Mouse (Mus musculus) lung, embryonic 15.5 days (tissue): ENCODE measurements around the gene Snx13. TPM values are rescaled to one million over a fixed set of nuclear protein-coding genes. Genes with fewer than 3 reads are reported as not detected.

ENCODE experiments used
- ATAC-seq: fragments of 200-750 bp; cut with Nextera tagmentation; 2 replicates; pipeline ENCODE4 v1.8.0; 2017; ENCODE audit warnings: moderate number of reproducible peaks, borderline replicate concordance; ENCODE audit not compliant: low FRiP score, low TSS enrichment; ENCODE audit errors: extremely low read depth
- H3K27ac ChIP-seq: fragments of 300-500 bp; sonication (generic); 2 replicates; pipeline ENCODE4 v1.5.1; 2015; ENCODE audit warnings: moderate library complexity, mild to moderate bottlenecking, inconsistent platforms
- H3K27me3 ChIP-seq: fragments of 300-500 bp; sonication (generic); 2 replicates; pipeline ENCODE4 v1.6.1; 2015; ENCODE audit warnings: inconsistent platforms
- H3K36me3 ChIP-seq: fragments of 300-500 bp; sonication (generic); 2 replicates; pipeline ENCODE4 v1.6.1; 2015; ENCODE audit warnings: inconsistent platforms
- H3K4me1 ChIP-seq: fragments of 300-500 bp; sonication (generic); 2 replicates; pipeline ENCODE4 v1.6.1; 2015; ENCODE audit warnings: inconsistent platforms
- H3K4me2 ChIP-seq: fragments of 300-500 bp; sonication (generic); 2 replicates; pipeline ENCODE4 v1.6.1; 2015; ENCODE audit warnings: inconsistent platforms, mild to moderate bottlenecking, moderate library complexity
- H3K4me3 ChIP-seq: fragments of 300-500 bp; sonication (generic); 2 replicates; pipeline ENCODE4 v1.5.1; 2015; ENCODE audit warnings: mild to moderate bottlenecking, inconsistent platforms
- H3K9ac ChIP-seq: fragments of 300-500 bp; sonication (generic); 2 replicates; pipeline ENCODE4 v1.6.1; 2015; ENCODE audit warnings: inconsistent platforms
- H3K9me3 ChIP-seq: fragments of 300-500 bp; sonication (generic); 2 replicates; pipeline ENCODE4 v1.6.1; 2016; ENCODE audit warnings: inconsistent platforms
- WGBS: fragments of 180-500 bp; shearing (Covaris S2); methylation state at CpG from one replicate; pipeline ENCODE4 v1.1.7; 2015; 5-methylcytosine and 5-hydroxymethylcytosine counted together
- microRNA counts: library from miRNA; unstranded; fragments of <30 nt; microRNA quantifications from one replicate; lab custom pipeline; 2016
- microRNA-seq: library from miRNA; unstranded; fragments of <30 nt; microRNA quantifications from one replicate; pipeline ENCODE4, GENCODE M21; 2016
- polyA plus RNA-seq: library from polyadenylated mRNA; unstranded; fragments of >200 nt; fragmentation: Nextera tagmentation; extraction: Ambion mirVana; gene quantifications from 2 replicates; pipeline ENCODE4 v1.2.1, GENCODE M21; 2015

Gene Snx13
- polyA plus RNA-seq, 1 experiment from 2014 or later, result 29.2 TPM

DNA sequence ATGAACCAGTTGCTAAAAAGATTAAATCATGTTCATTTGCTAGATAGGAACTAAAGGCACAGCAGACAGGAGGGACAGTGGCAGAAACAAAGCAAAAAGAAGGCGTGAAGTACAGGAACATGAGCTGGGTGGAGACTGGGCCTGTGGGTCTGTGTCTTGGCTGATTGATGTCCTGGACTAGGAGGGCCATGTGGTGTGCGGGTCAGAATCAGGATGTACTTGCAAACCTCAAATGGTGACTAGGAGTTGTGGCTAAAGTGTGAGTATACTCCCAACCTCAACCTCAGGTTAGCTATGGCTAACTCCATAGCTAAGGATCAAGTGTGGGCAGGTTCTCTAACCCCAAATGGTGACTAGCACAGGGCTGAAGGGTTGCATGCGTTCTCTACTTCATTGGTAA lies 107.2 kb downstream of the Snx13 start:
- ATAC-seq, result no peak
- no peak overlapping the region for H3K27ac ChIP-seq
- no peaks in the 10 kb centered on the region for H3K27me3 ChIP-seq
- no peak overlapping the region for H3K9ac ChIP-seq
- no peaks in the 10 kb centered on the region for H3K9me3 ChIP-seq
- WGBS, result 65% methylated on average over 3 of the region's 3 CpGs
- H3K4me2 ChIP-seq, result no peak overlapping the region
- H3K4me1 ChIP-seq, result no peaks in the 10 kb centered on the region
- H3K36me3 ChIP-seq, result no peaks in the 10 kb centered on the region
- H3K4me3 ChIP-seq, result no peak overlapping the region

DNA sequence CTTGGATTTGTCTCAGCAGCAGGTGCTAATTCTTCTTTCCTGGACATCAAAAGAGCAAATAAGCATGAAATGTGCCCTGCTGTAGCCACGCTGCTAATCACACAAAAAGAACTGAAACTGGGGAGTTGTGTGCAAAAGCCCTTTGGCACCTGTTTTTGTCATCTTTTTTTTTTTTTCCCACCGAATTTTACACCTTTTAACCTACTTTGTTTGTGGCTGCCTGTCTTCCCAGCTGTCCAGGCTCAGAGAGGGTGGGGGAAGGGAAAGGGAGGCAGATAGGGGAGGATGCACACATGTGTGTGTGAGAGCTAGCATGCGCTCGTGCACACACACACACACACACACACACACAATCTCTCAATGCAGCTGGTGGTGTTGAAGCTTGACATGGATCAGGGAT lies 110.3 kb downstream of the Snx13 start:
- no peak for ATAC-seq
- H3K27ac ChIP-seq, result no peak overlapping the region
- H3K36me3 ChIP-seq, result no peaks in the 10 kb centered on the region
- H3K9ac ChIP-seq, result no peak overlapping the region
- WGBS, result 58% methylated on average over 4 of the region's 4 CpGs
- no peaks in the 10 kb centered on the region for H3K27me3 ChIP-seq
- no peak overlapping the region for H3K4me3 ChIP-seq
- H3K9me3 ChIP-seq, result no peaks in the 10 kb centered on the region
- no peak overlapping the region for H3K4me2 ChIP-seq
- no peaks in the 10 kb centered on the region for H3K4me1 ChIP-seq

DNA sequence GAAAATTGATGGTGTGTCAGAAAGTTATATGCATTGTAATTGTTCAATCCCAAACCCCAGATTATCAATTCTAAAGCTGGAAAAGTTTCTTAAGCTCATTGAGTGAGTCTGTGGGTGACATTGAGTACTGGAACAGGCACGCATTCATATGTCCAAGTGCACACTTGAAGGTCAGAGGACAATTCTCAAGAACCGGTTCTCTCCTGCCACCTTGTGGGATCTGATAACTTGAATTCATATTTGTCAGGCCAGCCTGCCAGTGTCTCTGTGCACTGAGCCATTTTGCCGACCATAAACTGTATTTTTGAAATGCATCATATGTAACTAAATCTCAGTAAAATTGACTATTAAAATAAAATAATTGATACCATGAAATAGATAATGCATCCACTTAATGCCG lies 114.7 kb downstream of the Snx13 start:
- Histone ChIP-seq H3K9ac (no peak overlapping the region), H3K27ac (no peak overlapping the region), H3K27me3 (no peaks in the 10 kb centered on the region), H3K4me3 (no peak overlapping the region), H3K36me3 (no peaks in the 10 kb centered on the region), H3K4me1 (no peaks in the 10 kb centered on the region), H3K9me3 (no peaks in the 10 kb centered on the region), H3K4me2 (no peak overlapping the region)
- no peak for ATAC-seq
- 45% methylated on average over 4 of the region's 4 CpGs for WGBS

DNA sequence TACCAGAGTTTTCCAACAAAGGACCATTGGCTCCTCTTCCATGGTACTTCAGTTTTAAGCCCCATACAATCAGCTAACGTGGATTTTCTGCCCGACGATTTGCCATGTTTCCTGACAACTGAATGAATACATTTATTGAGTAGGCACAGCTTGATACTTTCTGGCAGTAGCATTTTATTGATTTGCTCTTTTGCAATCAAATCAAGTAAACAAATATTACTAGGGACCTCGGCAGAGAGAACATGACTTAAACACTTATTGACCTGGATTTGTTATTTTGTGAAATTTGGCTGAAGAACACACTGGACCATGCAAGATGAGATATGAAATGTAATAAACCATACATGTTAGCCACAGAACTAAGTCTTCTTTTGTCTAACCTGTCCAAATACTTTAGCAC lies 123.3 kb downstream of the Snx13 start:
- no peaks in the 10 kb centered on the region for H3K9me3 ChIP-seq
- no peak overlapping the region for H3K27ac ChIP-seq
- WGBS, result 64% methylated on average over 4 of the region's 4 CpGs
- no peak overlapping the region for H3K9ac ChIP-seq
- no peaks in the 10 kb centered on the region for H3K36me3 ChIP-seq
- no peaks in the 10 kb centered on the region for H3K4me1 ChIP-seq
- H3K4me2 ChIP-seq, result no peak overlapping the region
- no peak for ATAC-seq
- H3K4me3 ChIP-seq, result no peak overlapping the region
- no peaks in the 10 kb centered on the region for H3K27me3 ChIP-seq

DNA sequence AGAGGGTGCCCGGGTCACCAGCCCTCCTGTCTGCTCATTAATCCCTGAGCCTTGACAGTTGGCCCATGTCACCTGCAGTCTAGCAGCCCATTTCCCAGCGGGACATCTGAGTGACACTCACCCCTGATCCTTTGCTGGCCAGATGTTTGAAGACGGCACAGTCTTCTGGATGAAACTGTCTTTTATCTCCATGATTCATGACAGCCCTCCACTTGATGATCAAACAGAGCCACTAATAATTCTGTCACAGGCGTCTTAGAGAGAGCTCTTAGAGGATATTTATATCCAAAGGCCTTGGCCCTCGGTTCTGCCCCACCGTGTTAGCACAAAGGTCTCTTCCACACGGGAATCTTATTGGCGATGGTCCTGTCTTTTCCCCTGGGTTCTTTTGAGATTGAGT lies 129.0 kb downstream of the Snx13 start:
- no peaks in the 10 kb centered on the region for H3K4me1 ChIP-seq
- no peak overlapping the region for H3K9ac ChIP-seq
- H3K27me3 ChIP-seq, result no peaks in the 10 kb centered on the region
- H3K9me3 ChIP-seq, result no peaks in the 10 kb centered on the region
- WGBS, result 17% methylated on average over 8 of the region's 8 CpGs
- H3K27ac ChIP-seq, result no peak overlapping the region
- H3K36me3 ChIP-seq, result no peaks in the 10 kb centered on the region
- no peak overlapping the region for H3K4me2 ChIP-seq
- ATAC-seq, result no peak
- H3K4me3 ChIP-seq, result no peak overlapping the region

DNA sequence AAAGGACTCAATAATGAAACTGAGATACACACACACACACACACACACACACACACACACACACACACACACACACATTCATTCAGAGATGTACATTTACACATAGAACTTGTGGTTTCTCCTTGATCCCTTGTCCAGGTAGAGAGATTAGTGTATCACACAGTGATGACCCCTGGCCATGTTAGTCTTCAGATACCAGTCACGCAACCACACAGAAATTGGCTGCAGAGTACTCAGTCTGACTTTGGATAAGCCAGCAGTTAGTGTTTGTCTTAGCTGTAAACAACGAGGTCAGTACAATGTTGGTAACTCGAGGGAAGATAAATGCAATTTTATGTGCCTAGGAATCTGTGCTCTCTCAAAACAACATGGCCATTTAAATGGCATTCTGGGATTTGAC lies 129.6 kb downstream of the Snx13 start:
- WGBS, result 49% methylated on average over 3 of the region's 3 CpGs
- no peaks in the 10 kb centered on the region for H3K36me3 ChIP-seq
- no peaks in the 10 kb centered on the region for H3K4me1 ChIP-seq
- no peak for ATAC-seq
- no peak overlapping the region for H3K4me3 ChIP-seq
- H3K9ac ChIP-seq, result no peak overlapping the region
- no peaks in the 10 kb centered on the region for H3K27me3 ChIP-seq
- no peaks in the 10 kb centered on the region for H3K9me3 ChIP-seq
- H3K27ac ChIP-seq, result no peak overlapping the region
- H3K4me2 ChIP-seq, result no peak overlapping the region

DNA sequence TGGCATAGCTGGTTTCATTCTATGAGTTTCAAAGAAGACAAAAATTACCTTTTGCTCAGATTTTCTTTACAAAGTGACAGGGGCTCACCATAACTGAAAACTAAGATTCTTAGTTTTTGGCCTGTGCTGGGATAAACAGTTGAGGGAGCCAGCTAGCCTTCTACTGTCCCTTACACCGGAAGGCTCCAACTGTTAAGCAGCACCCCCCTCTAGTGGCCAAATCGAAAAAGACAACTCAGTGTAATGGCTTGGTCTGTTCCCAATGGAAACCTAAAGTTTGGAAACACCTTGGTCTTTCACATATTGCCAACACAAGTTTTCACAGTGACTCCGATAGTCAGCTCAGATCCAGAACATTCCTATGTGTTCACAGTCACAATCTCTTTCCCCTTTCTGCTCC lies 135.7 kb downstream of the Snx13 start:
- Histone ChIP-seq H3K36me3 (no peaks in the 10 kb centered on the region), H3K9ac (no peak overlapping the region), H3K9me3 (no peaks in the 10 kb centered on the region), H3K4me3 (no peak overlapping the region), H3K4me2 (no peak overlapping the region), H3K27ac (no peak overlapping the region), H3K4me1 (no peaks in the 10 kb centered on the region), H3K27me3 (no peaks in the 10 kb centered on the region)
- WGBS, result 6% methylated on average over 3 of the region's 3 CpGs
- peak; percentile 79; the same call in 1 of the 2 replicates for ATAC-seq

DNA sequence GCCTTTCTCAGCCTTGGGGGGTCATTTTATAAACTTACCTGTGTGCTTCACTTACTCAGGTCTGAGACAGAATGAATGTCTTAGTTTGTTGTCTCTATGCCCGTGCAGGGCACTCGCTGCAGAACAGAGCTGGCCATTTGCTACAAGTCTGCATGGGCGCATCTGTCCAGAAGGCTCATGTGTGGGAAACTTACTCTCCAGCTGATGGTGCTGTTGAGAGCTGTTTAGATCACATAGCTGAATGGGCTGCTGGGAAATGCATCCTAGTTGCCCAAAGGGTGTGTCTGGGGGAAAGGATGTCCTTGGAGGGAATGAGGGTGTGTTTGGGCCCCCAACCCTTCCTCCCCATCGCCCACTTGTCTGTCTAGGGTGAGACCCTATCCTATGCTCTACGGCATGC lies 137.3 kb downstream of the Snx13 start:
- Histone ChIP-seq H3K4me1 (no peaks in the 10 kb centered on the region), H3K36me3 (no peaks in the 10 kb centered on the region), H3K4me3 (no peak overlapping the region), H3K4me2 (no peak overlapping the region), H3K27ac (no peak overlapping the region), H3K27me3 (no peaks in the 10 kb centered on the region), H3K9ac (no peak overlapping the region), H3K9me3 (no peaks in the 10 kb centered on the region)
- no peak for ATAC-seq
- WGBS, result 73% methylated on average over 5 of the region's 5 CpGs

DNA sequence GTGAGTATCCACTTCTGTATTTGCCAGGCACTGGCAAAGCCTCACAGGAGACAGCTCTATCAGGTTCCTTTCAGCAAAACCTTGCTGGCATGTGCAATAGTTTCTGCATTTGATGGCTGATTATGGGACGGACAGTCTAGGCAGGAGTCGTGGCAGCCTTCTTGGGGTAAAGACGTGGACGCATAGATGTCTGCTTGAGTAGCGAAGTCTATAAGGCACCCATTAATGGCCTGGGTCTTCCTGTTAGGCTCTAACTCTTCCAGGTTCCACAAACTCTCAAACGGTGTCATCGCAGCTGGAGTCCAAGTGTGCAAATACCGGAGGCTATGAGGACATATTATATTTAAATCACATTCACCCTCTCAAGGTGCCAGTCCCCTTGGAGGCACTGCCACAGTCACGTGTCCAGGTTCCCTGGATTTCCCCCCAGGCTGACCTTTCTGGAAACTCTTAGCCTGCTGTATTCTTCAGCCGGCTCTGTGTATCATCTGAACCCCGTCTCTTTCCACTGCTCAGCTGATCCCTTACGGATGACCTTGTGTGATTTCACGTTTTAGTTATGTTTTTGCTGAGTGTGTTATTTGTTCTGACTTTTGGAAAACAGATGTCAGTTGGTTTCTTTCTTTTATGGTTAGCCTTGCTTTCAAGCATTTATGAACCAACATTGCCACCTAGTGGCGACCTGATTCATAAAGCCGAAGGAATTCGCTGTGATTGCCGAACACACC lies 144.9 kb downstream of the Snx13 start:
- no peak overlapping the region for H3K9ac ChIP-seq
- peak overlapping the region; percentile 53 for H3K4me2 ChIP-seq
- 45% methylated on average over 17 of the region's 17 CpGs for WGBS
- H3K27me3 ChIP-seq, result no peaks in the 10 kb centered on the region
- H3K4me1 ChIP-seq, result no peaks in the 10 kb centered on the region
- no peaks in the 10 kb centered on the region for H3K36me3 ChIP-seq
- H3K4me3 ChIP-seq, result no peak overlapping the region; the same call in 1 of the 2 replicates
- no peaks in the 10 kb centered on the region for H3K9me3 ChIP-seq
- H3K27ac ChIP-seq, result no peak overlapping the region
- ATAC-seq, result peak; percentile 19; the same call in 1 of the 2 replicates

DNA sequence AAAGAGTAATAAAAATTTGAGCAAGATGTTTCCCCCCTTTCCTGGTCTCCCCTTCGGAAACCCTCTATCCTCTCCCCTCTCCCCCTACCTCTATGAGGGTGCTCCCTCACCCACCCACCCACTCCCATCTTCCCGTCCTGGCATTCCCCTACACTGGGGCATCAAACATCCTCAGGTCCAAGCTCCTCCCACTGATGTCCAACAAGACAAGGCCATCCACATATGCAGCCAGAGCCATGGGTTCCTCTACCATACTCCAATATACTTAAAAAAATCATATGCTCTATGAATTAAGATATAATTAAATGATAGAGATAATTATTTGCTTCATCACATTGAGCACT lies 145.4 kb downstream of the Snx13 start:
- no peaks in the 10 kb centered on the region for H3K4me1 ChIP-seq
- no peaks in the 10 kb centered on the region for H3K36me3 ChIP-seq
- no peaks in the 10 kb centered on the region for H3K9me3 ChIP-seq
- H3K4me2 ChIP-seq, result peak overlapping the region; percentile 53
- WGBS, result 10% methylated on average over 2 of the region's 2 CpGs
- no peak overlapping the region for H3K9ac ChIP-seq
- no peak overlapping the region for H3K27ac ChIP-seq
- H3K27me3 ChIP-seq, result no peaks in the 10 kb centered on the region
- H3K4me3 ChIP-seq, result no peak overlapping the region; the same call in 1 of the 2 replicates
- peak; percentile 31; the same call in 1 of the 2 replicates for ATAC-seq

MicroRNAs within 50 kb of the gene (microRNA counts, 519-probe panel; counts per million panel counts)
- 19.7 counts per million for microRNA mmu-miR-680 (lab: Ali Mortazavi, UCI)

Small RNAs within 50 kb of the gene (microRNA-seq; reads per million reads assigned to microRNA genes)
- gene Mir680-3, result not detected

Other genes starting within 250 kb of the Snx13 start
- 6.7 and 7.5 TPM in 2 replicates for gene Hdac9, start 130.1 kb upstream of the Snx13 start, polyA plus RNA-seq
- gene Prps1l1, start 62.4 kb upstream of the Snx13 start, polyA plus RNA-seq, result not detected in 2 replicates